Mouse (Mus musculus) macrophage (primary cell): ENCODE measurements around the gene Zfp108. TPM values are rescaled to one million over a fixed set of nuclear protein-coding genes. Genes with fewer than 3 reads are reported as not detected.
"Not testable (repeated sequence)": the region's sequence is repeated elsewhere in the genome, so short reads cannot be mapped to it uniquely, and the experiment has no call there.

ENCODE experiments used
- H3K27ac ChIP-seq: fragments of 350-480 bp; formaldehyde crosslinking; 2 replicates; pipeline ENCODE4 v1.9.0; 2021
- H3K36me3 ChIP-seq: fragments of 350-480 bp; formaldehyde crosslinking; 2 replicates; pipeline ENCODE4 v1.9.0; 2021; ENCODE audit errors: inconsistent target
- H3K4me3 ChIP-seq: fragments of 350-480 bp; formaldehyde crosslinking; 2 replicates; pipeline ENCODE4 v1.9.0; 2021; ENCODE audit errors: inconsistent target
- H3K79me2 ChIP-seq: fragments of 350-480 bp; formaldehyde crosslinking; 2 replicates; pipeline ENCODE4 v1.9.0; 2021; ENCODE audit errors: inconsistent target
- WGBS: methylation state at CpG from one replicate; pipeline ENCODE4 v1.1.7; 2026; ENCODE audit warnings: inconsistent platforms; ENCODE audit not compliant: missing documents; 5-methylcytosine and 5-hydroxymethylcytosine counted together
- polyA plus RNA-seq: library from polyadenylated mRNA; stranded (reverse); fragments of 250-400 nt; gene quantifications from 3 replicates; pipeline ENCODE4 v1.2.4, GENCODE M21; 2018; ENCODE audit warnings: inconsistent platforms

Gene Zfp108
- polyA plus RNA-seq, 1 experiment from 2014 or later, result 2.5 TPM

DNA sequence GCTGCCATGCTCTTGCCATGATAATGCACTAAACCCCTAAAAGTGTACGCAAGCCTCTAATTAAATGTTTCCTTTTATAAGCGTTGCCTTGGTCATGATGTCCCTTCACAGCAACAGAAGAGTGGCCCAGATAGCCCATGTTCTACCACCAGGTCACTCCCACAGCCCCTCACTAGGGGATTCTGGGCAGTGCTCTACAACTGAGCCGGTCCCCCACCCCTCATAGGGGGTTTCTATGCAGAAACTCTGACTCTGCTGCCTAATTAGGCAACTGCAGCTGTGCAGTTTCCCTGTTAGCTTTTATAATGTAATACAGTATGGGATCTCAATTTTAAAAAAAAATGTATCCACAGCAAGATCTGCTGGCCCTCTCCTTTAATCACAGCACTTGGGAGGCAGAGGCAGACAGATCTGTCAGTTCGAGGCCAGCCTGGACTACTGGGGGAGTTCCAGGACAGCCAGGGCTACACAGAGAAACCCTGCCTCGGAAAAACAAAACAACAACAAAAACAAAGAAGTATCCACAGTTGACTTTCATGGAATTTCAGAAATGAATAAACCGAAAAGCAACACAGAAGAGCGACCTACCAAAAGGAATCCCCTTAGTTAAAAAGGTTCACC, 15.2 kb downstream of the Zfp108 start:
- Histone ChIP-seq H3K79me2 (no peaks in the 10 kb centered on the region), H3K27ac (no peak overlapping the region), H3K36me3 (no peaks in the 10 kb centered on the region), H3K4me3 (peak overlapping the region; percentile 30)
- WGBS, result 44% methylated on average over 7 of the region's 7 CpGs

DNA sequence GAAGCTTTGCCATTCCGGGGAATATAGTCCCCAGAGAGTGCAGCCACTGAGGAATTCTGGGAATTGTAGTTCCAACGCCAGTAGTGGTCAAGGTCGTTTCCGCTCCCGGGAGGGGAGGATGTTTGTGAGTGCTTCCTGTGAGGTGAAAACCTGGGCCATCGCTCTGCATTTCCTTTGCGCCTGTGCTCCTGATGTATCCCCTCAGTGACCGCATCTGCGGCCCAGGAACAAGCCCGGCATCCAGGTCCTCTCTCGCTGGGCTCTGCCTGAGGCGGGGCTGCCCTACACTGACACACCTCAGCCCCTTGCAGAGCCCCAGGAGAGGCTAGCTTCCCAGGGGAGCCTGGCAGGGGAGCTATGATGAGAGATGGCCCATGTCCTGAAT, 15.7 kb downstream of the Zfp108 start, which contains the start of gene Zfp93:
Zfp93 (plus strand) TSS at position 133 of the 385 bp plus-strand sequence.
- Histone ChIP-seq H3K36me3 (no peaks in the 10 kb centered on the region), H3K79me2 (no peaks in the 10 kb centered on the region), H3K4me3 (peak within 1 kb of the TSS; percentile 30), H3K27ac (no peak within 1 kb of the TSS)
- 8% methylated on average over 12 of the region's 12 CpGs for WGBS

DNA sequence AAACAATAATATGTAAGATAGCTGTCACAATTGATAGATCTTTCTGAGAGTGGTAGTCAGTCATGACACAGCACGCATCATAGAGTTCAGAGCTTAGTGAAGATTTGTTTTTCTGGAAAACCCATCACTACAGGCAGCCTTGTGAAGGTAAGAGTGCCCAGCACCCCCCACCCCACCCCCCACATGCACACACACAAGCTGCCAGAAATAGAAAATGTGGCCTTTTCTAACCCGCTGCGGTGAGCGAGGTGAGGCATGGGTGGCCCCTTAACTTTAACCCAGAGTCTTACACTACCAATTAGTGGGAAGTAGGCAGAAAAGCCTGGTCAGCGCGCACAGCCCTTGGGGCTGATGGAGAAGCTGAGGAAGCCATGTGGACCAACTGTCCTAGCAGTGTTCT, 16.6 kb downstream of the Zfp108 start:
- H3K36me3 ChIP-seq, result no peaks in the 10 kb centered on the region
- H3K4me3 ChIP-seq, result no peak overlapping the region
- H3K27ac ChIP-seq, result no peak overlapping the region
- no peaks in the 10 kb centered on the region for H3K79me2 ChIP-seq
- 100% methylated on average over 1 of the region's 6 CpGs for WGBS

DNA sequence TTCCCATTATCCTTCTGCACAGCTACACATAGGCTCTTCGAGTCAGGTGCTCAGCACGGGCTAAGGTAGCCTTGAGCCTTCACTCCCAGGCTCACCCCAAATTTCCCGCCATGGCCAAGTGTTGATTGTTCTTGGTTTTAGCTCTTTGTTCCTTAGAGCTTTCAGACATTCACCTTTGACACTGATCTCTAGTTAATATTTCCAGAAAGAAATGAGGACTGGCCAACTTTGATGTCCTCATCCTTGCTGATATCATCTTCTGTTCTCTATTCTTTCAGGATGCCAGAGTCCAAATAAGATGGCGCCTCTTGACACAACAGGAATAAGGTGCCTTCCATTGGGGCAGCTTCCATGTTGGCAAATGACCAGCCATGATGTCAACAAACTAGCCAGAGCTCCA, 19.9 kb downstream of the Zfp108 start:
- no peak overlapping the region for H3K27ac ChIP-seq
- no peaks in the 10 kb centered on the region for H3K79me2 ChIP-seq
- 94% methylated on average over 4 of the region's 4 CpGs for WGBS
- no peak overlapping the region for H3K4me3 ChIP-seq
- no peaks in the 10 kb centered on the region for H3K36me3 ChIP-seq

DNA sequence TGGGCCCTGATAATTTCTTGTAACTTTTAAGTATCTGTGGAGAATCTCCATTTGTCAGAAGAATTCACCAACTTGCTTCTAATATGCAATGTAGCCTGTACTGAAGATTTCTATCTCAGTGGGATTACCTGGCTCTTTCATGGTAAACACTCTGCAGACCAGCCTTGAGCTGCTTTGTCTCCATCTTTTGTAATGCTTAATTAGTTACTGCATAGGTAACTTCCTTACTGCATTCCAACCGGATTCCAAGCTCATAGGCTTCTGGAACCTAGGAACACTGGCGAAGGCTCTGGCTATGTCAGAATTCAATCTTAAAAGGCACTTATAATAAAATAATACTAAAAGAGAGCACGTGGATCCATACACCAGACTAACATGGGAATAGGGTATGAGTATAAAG, 24.2 kb downstream of the Zfp108 start:
- 85% methylated on average over 2 of the region's 3 CpGs for WGBS
- not testable (repeated sequence) for H3K79me2 ChIP-seq, H3K36me3 ChIP-seq, H3K4me3 ChIP-seq, H3K27ac ChIP-seq

DNA sequence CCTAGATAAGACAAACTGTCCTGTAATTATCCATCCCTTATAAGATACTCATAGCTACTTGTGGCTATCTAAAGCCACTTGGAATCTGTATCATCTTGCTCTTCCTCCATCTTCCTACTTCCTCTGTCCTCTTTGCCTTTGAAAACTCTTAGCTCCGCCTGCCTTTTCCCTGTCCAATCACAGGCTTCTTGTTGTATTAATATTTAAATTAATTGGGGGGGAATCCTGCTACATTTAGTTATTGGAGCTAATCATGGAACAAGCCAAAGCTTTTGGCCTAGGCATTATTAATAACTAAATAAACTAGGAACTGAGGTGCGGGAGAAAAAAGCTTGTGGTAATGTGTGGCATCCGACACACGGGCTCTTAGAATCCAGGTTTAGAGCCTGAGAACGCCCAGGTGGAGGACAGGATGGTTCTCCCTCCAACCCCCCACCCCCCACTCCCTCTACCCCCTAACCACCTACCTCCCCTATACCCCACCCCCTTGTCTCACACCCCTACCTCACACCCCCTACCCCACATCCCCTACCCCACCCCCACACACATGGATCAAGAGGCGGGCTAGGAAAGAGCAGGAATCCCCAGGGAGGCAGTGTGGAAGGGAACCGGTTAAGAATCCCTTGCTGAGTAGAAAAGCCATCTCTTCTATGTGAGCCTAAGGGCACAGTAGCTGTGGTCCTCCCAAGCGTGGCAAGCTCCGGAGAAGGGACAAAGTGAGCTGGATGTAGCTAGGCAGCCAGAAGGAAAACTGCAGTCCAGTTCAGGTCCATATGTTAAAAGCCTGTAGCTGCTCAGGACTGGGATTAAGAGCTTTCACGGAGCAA, 25.6 kb downstream of the Zfp108 start:
- Histone ChIP-seq H3K27ac (no peak overlapping the region), H3K4me3 (no peak overlapping the region), H3K79me2 (no peaks in the 10 kb centered on the region), H3K36me3 (no peaks in the 10 kb centered on the region)
- WGBS, result 86% methylated on average over 8 of the region's 10 CpGs

DNA sequence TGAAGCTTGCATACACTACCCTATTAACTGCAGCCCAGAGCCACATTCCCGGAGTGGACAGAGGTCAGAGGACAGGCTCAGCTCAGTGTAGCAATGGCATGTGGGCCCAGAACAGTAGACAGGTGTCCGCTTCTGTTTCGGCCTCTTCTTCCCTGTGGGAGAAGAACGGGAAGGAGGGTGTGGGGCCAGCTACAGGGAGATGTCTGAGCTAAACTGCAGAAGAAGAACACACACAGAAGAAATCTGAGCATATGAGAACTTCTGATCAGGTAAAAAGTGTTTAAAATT, 26.2 kb downstream of the Zfp108 start:
- H3K79me2 ChIP-seq, result no peaks in the 10 kb centered on the region
- no peak overlapping the region for H3K27ac ChIP-seq
- no peak overlapping the region for H3K4me3 ChIP-seq
- WGBS, result 72% methylated on average over 4 of the region's 4 CpGs
- H3K36me3 ChIP-seq, result no peaks in the 10 kb centered on the region

DNA sequence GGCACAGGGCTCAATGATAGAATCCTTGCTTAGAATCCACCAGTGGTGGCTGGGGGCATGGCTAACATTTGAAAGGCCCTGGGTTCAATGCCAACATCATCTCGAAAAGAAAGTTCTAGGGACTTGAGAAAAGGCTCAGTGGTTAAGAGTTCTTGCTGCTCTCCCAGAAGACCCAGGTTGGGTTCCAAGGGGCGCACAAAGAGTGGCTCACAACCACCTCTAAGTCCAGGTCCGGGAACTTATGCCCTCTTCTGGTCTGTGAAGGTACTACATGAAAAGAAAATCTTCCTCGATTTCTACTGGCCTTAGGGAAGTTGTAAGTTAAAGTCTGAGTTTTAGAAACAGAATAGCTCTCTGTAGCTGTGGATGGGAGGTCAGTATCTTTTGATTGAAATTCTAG, 31.5 kb downstream of the Zfp108 start:
- Histone ChIP-seq H3K79me2 (no peaks in the 10 kb centered on the region), H3K36me3 (peaks cover under 1% of the 10 kb centered on the region; the same call in 1 of the 2 replicates), H3K27ac (no peak overlapping the region), H3K4me3 (no peak overlapping the region)
- WGBS, result 48% methylated on average over 4 of the region's 4 CpGs

DNA sequence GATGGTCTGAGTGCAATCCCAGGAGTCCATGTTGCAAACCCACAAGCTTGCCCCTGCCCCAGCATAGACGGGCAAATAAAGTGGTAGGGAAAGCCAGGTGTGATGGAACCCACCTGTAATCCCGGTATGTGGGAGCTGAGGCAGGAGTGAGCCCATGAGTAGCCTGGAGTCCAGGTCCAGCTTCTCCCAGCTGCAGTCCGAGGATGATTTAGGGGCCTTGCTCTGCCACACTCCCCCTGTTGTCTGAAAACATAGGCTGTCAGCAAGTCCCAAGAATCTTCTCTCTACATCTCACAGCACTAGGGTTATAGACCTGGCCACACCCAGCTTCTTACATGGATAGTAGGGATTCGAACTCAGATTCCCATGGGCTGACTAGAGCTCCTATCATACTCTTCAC, 32.3 kb downstream of the Zfp108 start:
- Histone ChIP-seq H3K79me2 (no peaks in the 10 kb centered on the region), H3K4me3 (no peak overlapping the region), H3K27ac (no peak overlapping the region), H3K36me3 (peaks cover 9% of the 10 kb centered on the region)
- 85% methylated on average over 4 of the region's 4 CpGs for WGBS

DNA sequence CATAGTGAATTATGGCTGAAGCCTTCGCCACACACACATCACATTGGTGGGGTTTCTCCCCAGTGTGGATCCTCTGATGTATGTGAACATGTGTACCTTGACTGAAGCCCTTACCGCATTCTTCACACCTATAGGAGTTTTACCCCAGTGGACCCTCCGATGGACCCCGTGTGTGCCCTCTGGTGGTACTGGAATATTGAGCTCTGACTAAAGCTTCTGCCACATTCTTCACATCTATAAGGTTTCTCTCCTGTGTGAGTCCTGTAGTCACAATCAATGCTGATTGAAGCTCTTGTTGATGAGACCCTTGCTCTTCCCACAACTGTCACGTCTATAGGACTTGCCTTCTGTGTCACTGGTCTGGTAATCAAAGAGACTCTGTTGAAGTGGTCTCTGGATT, 33.1 kb downstream of the Zfp108 start:
- Histone ChIP-seq H3K4me3 (no peak overlapping the region), H3K79me2 (no peaks in the 10 kb centered on the region), H3K36me3 (peaks cover 16% of the 10 kb centered on the region), H3K27ac (no peak overlapping the region)
- WGBS, result 86% methylated on average over 5 of the region's 5 CpGs

DNA sequence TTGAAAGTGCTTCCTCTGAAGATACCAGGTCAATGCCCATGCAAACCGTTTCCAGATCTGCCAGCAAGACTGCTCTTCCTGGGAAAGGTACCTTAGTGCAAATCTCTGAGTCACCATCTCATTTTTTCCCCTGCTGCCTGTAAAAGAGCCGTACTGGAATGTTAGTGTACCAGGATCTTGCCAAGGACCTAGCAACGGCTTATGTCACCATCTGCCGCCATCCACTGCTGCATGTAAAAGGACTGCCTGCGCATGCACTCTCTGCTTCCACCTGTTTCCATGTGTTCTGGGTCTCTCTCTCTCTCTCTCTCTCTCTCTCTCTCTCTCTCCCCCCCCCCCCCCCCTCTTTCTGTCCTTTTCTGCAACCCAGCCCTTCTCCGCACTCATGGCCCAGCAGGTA, 33.9 kb downstream of the Zfp108 start:
- Histone ChIP-seq H3K27ac (no peak overlapping the region), H3K79me2 (no peaks in the 10 kb centered on the region)
- WGBS, result 94% methylated on average over 5 of the region's 6 CpGs

DNA sequence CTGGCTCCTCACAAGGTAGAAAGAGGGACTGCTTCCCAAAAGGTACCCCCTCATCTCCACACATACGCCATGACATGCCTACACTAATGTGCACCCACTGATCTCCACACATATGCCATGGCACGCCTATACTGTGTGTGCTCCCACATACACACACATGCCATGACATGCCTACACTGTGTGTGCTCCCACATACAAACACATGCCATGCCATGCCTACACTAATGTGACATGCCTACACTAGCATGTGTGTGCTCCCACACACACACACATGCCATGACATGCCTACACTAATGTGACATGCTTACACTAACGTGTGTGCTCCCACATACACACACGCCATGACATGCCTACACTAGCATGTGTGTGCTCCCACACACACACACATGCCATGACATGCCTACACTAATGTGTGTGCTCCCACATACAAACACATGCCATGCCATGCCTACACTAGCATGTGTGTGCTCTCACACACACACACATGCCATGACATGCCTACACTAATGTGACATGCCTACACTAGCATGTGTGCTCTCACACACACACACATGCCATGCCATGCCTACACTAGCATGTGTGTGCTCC, 35.6 kb downstream of the Zfp108 start:
- Histone ChIP-seq H3K4me3 (no peak overlapping the region), H3K27ac (no peak overlapping the region), H3K36me3 (peaks cover 39% of the 10 kb centered on the region), H3K79me2 (no peaks in the 10 kb centered on the region)
- 98% methylated on average over 4 of the region's 4 CpGs for WGBS

More for the DNA sequence above, 33.9 kb downstream of the Zfp108 start:
- Histone ChIP-seq H3K4me3 (no peak overlapping the region), H3K36me3 (peaks cover 23% of the 10 kb centered on the region)

DNA sequence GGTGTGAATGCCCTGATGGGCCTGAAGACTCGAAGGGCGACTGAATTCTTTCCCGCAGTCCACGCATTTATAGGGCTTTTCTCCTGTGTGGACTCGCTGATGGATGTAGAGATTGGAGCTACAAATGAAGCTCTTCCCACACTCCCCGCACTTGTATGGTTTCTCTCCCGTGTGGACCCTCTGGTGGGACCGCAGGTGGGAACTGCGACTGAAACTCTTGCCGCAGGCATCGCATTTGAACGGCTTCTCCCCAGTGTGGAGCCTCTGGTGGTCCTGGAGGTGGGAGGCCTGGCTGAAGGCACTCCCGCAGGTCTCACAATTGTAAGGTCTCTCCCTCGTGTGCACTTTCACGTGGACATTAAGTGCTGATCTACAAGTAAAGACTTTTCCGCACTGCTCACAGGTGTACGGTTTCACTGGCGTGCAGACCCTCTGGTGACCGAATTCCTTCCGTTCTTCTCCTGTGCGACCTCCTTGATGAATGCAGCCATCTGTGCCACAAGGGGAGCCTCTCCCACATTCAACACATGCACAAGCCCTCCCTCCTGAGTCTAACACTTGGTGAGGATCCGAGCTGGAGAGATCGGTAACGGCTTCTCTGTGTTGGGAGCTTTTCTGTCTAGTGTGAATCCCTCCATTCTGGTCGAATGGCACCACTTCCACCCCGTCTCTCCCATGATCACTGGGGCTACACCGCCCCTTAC, 36.9 kb downstream of the Zfp108 start:
- Histone ChIP-seq H3K36me3 (peaks cover 50% of the 10 kb centered on the region), H3K79me2 (no peaks in the 10 kb centered on the region), H3K4me3 (no peak overlapping the region), H3K27ac (no peak overlapping the region)
- 93% methylated on average over 27 of the region's 27 CpGs for WGBS

DNA sequence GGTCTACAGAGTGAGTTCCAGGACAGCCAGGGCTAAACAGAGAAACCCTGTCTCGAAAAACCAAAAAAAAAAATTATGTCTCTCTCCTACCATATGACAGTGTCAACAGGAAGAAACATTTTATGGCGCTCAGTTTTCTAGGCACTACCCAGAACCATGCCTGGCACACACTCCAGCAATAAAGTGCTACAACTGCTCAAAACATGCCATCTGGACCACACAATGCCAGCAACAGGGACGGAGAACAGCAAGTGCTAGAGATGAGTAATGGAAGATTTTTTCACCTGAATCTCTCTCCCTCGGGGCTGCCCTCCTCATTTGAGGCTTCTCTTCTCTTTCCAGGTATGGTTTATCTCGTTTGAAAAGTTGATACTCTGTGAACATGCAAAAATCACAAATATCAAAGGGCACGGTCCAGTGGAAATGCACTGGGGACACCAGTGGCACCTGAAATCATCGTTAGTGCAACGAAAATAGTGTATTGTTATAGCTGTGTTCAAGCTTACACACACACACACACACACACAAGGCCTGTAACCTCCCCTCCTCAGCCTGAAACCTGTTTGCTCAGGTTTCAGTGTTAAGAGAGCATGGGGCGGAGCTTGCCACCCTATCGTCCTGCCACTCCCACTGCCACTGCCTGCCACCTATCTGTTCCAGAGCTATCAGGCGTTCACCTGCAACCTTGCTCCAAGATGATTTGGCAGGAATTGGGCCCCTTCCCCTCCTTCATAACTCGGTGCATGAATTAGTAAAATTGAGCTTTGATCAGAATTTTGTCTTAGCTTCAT, 38.7 kb downstream of the Zfp108 start:
- H3K79me2 ChIP-seq, result no peaks in the 10 kb centered on the region
- peaks cover 50% of the 10 kb centered on the region for H3K36me3 ChIP-seq
- 93% methylated on average over 11 of the region's 12 CpGs for WGBS
- no peak overlapping the region for H3K27ac ChIP-seq
- H3K4me3 ChIP-seq, result no peak overlapping the region
